Comparison of ENCODE assay signal across 10 mouse cellular contexts in the genomic region with DNA sequence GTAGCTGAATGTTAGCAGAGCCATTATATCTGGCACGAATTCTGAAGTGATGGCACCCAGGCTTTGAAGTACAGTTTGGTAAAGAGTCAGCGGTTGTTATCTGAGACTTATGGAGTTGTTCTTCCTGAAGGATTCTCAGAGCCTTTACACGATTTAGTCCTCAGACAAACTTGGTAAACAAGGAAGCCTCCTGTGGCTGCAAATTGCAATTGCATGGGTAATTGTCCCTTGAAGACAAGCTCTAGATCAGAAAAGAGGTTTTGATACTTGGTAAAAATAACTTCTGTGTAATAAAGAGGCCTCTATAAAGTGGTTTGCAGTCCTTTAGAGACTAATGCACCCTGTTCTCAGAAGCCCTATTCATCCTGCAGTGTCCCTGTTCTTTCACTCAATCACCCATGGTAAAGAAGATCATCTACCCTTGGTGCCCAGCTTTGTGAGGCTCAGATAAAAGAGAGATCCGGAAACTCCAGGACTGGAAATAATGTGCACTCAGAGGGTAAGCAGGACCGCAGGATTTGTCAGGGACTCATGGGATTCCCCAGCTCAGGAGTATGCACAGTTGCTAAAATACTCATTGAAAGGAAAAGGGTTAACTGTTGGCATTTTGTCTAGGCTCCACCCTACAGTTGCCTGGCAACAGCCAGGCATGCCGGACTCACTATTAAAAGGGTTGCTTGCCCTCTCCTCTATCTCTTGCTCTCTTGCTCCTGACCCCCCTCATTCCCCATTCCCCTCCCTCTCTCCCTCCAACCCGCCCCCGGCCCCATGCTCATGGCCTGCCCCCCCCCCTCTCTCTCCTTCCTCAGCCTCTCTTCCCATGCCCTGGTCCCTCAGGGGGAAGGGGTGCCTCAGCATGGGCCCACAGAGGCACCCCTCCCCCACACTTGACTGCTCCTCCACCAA. TPM values are rescaled to one million over a fixed set of nuclear protein-coding genes. Genes with fewer than 3 reads are reported as not detected.
DNase-seq lines count a peak whose midpoint lies in the region; ATAC-seq lines count a peak whose summit lies in the region.
"Had no signal": no experiment of that assay in that cellular context is flagged by ENCODE, and none has a peak within 500 bp of the region (broad histone marks: within the 10 kb centered on the region; RNA-seq: fewer than 3 reads in every experiment).

No protein-coding gene starts in this region.

- peaks cover 23% of the 10 kb centered on the region for H3K4me1 ChIP-seq in embryonic facial prominence, embryonic 10.5 days
- H3K4me1 ChIP-seq in hindbrain, embryonic 15.5 days (replicated peaks): peaks cover 8% of the 10 kb centered on the region
- H3K4me1 ChIP-seq in neural tube, embryonic 13.5 days (replicated peaks): peaks cover 7% of the 10 kb centered on the region; the same call in 1 of the 2 replicates

- no peaks in the 10 kb centered on the region for H3K36me3 ChIP-seq in embryonic facial prominence, embryonic 10.5 days (replicated peaks)
- H3K36me3 ChIP-seq in hindbrain, embryonic 15.5 days: no peaks in the 10 kb centered on the region
- no peaks in the 10 kb centered on the region for H3K36me3 ChIP-seq in neural tube, embryonic 13.5 days

- peak; percentile 12 to 20 for DNase-seq in kidney, postnatal 4 days
- no peak for DNase-seq in kidney, adult 9 months
- DNase-seq in embryonic facial prominence, embryonic 10.5 days (ENCODE audit: low spot score): peak; percentile 71
- no peak for DNase-seq in layer of hippocampus, adult 9-11 months
- no peak for DNase-seq in gastrocnemius, adult 8-10 months (ENCODE audit: low spot score in 2 of 2)
- DNase-seq in cerebellum, postnatal 10 days: no peak
- DNase-seq: cerebellum, postnatal 14 days; thymus, adult 18-20 months had no signal

- peak; percentile 61; the same call in 1 of the 2 replicates for ATAC-seq in hindbrain, embryonic 15.5 days (ENCODE audit: low FRiP score, low read depth)
- ATAC-seq in neural tube, embryonic 13.5 days (ENCODE audit: low read depth): peak; percentile 91

- H3K9ac ChIP-seq in hindbrain, embryonic 15.5 days: no peak overlapping the region
- H3K9ac ChIP-seq in neural tube, embryonic 13.5 days: 0 out of 2 replicates have a peak overlapping the region, but pooled peaks have one; percentile 8

- peak overlapping the region; percentile 27 for H3K4me2 ChIP-seq in hindbrain, embryonic 15.5 days
- H3K4me2 ChIP-seq in neural tube, embryonic 13.5 days: peak overlapping the region; percentile 30; the same call in 1 of the 2 replicates

- peak overlapping the region; percentile 36 for H3K4me3 ChIP-seq in embryonic facial prominence, embryonic 10.5 days
- no peak overlapping the region for H3K4me3 ChIP-seq in hindbrain, embryonic 15.5 days
- 0 out of 2 replicates have a peak overlapping the region, but pooled peaks have one; percentile 4 for H3K4me3 ChIP-seq in neural tube, embryonic 13.5 days

- 30% methylated on average over 8 of the region's 8 CpGs for WGBS in embryonic facial prominence, embryonic 10.5 days
- WGBS in hindbrain, embryonic 15.5 days: 27% methylated on average over 7 of the region's 8 CpGs
- 19% methylated on average over 8 of the region's 8 CpGs for WGBS in neural tube, embryonic 13.5 days

- H3K9me3 ChIP-seq in embryonic facial prominence, embryonic 10.5 days: 0 out of 2 replicates have a peak, but pooled peaks cover 6% of the 10 kb centered on the region
- H3K9me3 ChIP-seq in hindbrain, embryonic 15.5 days: no peaks in the 10 kb centered on the region
- no peaks in the 10 kb centered on the region for H3K9me3 ChIP-seq in neural tube, embryonic 13.5 days

- H3K27ac ChIP-seq in embryonic facial prominence, embryonic 10.5 days (replicated peaks): peak overlapping the region; percentile 66
- H3K27ac ChIP-seq in hindbrain, embryonic 15.5 days (replicated peaks): peak overlapping the region; percentile 55; the same call in 1 of the 2 replicates
- H3K27ac ChIP-seq in neural tube, embryonic 13.5 days (replicated peaks): peak overlapping the region; percentile 54; the same call in 1 of the 2 replicates

- H3K27me3 ChIP-seq in embryonic facial prominence, embryonic 10.5 days (replicated peaks; ENCODE audit: low read depth, poor library complexity, severe bottlenecking): no peaks in the 10 kb centered on the region
- H3K27me3 ChIP-seq in hindbrain, embryonic 15.5 days: no peaks in the 10 kb centered on the region
- H3K27me3 ChIP-seq in neural tube, embryonic 13.5 days: no peaks in the 10 kb centered on the region

RNA-seq across cellular contexts. Expression of a gene that starts 8.8 kb away (rescaled TPM):
- 1.9 and 2.4 TPM in 2 replicates for polyA plus RNA-seq in embryonic facial prominence, embryonic 10.5 days (2016; fragmentation: Nextera tagmentation; extraction: Ambion mirVana)
- 1.9 and 2.1 TPM in 2 replicates for polyA plus RNA-seq in hindbrain, embryonic 15.5 days (2015; fragmentation: Nextera tagmentation; extraction: Ambion mirVana)
- 2.3 and 2.9 TPM in 2 replicates for polyA plus RNA-seq in neural tube, embryonic 13.5 days (2015; fragmentation: Nextera tagmentation; extraction: Ambion mirVana)
- 1 to 10 TPM; 4.0 to 5.3 (median 4.4) TPM for total RNA-seq in gastrocnemius, adult 8-10 months (2022)

RNA-seq across cellular contexts. Expression of a gene that starts 40.2 kb away (rescaled TPM):
- 10.1 and 10.2 TPM in 2 replicates for polyA plus RNA-seq in embryonic facial prominence, embryonic 10.5 days (2016; fragmentation: Nextera tagmentation; extraction: Ambion mirVana)
- polyA plus RNA-seq in hindbrain, embryonic 15.5 days (2015; fragmentation: Nextera tagmentation; extraction: Ambion mirVana): 9.3 and 10.4 TPM in 2 replicates
- polyA plus RNA-seq in neural tube, embryonic 13.5 days (2015; fragmentation: Nextera tagmentation; extraction: Ambion mirVana): 10.5 TPM in 2 replicates
- total RNA-seq in gastrocnemius, adult 8-10 months (2022): 1 to 10 TPM; 2.3 to 2.7 (median 2.6) TPM

RNA-seq across cellular contexts. Expression of a gene that starts 59.2 kb away (rescaled TPM):
- polyA plus RNA-seq in embryonic facial prominence, embryonic 10.5 days (2016; fragmentation: Nextera tagmentation; extraction: Ambion mirVana): 3.6 and 3.9 TPM in 2 replicates
- 1.4 and 1.6 TPM in 2 replicates for polyA plus RNA-seq in hindbrain, embryonic 15.5 days (2015; fragmentation: Nextera tagmentation; extraction: Ambion mirVana)
- 1.4 and 1.5 TPM in 2 replicates for polyA plus RNA-seq in neural tube, embryonic 13.5 days (2015; fragmentation: Nextera tagmentation; extraction: Ambion mirVana)
- 1 to 10 TPM; 1.7 to 2.9 (median 1.9) TPM for total RNA-seq in gastrocnemius, adult 8-10 months (2022)

Comparison
In these comparisons a context has a peak if more than half of its experiments do, and no peak if none do; other contexts are left out.
1. DNase-seq: peak in kidney, postnatal 4 days (2 of 2) and embryonic facial prominence, embryonic 10.5 days (single experiment); none in kidney, adult 9 months (single experiment), layer of hippocampus, adult 9-11 months (single experiment), gastrocnemius, adult 8-10 months (0 of 2) and cerebellum, postnatal 10 days (0 of 2).
2. Peak in every context shown above with its lines, with median percentiles within 50 percentile points of each other: H3K27ac ChIP-seq.